Mouse (Mus musculus) embryonic facial prominence, embryonic 12.5 days (tissue): ENCODE results near the gene Ackr4. TPM values are rescaled to one million over a fixed set of nuclear protein-coding genes. Genes with fewer than 3 reads are reported as not detected.

Experiments used
- ATAC-seq: fragments of 200-750 bp; cut with Nextera tagmentation; 2 replicates; pipeline ENCODE4 v1.8.0; 2017; ENCODE audit not compliant: insufficient number of reproducible peaks, insufficient read depth, low FRiP score, low TSS enrichment
- H3K27ac ChIP-seq: fragments of 300-500 bp; sonication (generic); 2 replicates; pipeline ENCODE4 v1.5.1; 2016; ENCODE audit warnings: mild to moderate bottlenecking
- H3K27me3 ChIP-seq: fragments of 300-500 bp; sonication (generic); 2 replicates; pipeline ENCODE4 v1.6.1; 2016; ENCODE audit warnings: mild to moderate bottlenecking, moderate library complexity
- H3K36me3 ChIP-seq: fragments of 300-500 bp; sonication (generic); 2 replicates; pipeline ENCODE4 v1.6.1; 2016; ENCODE audit warnings: mild to moderate bottlenecking
- H3K4me1 ChIP-seq: fragments of 300-500 bp; sonication (generic); 2 replicates; pipeline ENCODE4 v1.6.1; 2016
- H3K4me2 ChIP-seq: fragments of 300-500 bp; sonication (generic); replicated peaks from 2 replicates; pipeline ENCODE4 v1.6.1; 2016; ENCODE audit warnings: mild to moderate bottlenecking, moderate library complexity
- H3K4me3 ChIP-seq: fragments of 300-500 bp; sonication (generic); 2 replicates; pipeline ENCODE4 v1.5.1; 2016; ENCODE audit warnings: mild to moderate bottlenecking
- H3K9ac ChIP-seq: fragments of 300-500 bp; sonication (generic); 2 replicates; pipeline ENCODE4 v1.6.1; 2016; ENCODE audit warnings: mild to moderate bottlenecking, moderate library complexity
- H3K9me3 ChIP-seq: fragments of 300-500 bp; sonication (generic); 2 replicates; pipeline ENCODE4 v1.6.1; 2016; ENCODE audit warnings: mild to moderate bottlenecking, moderate library complexity
- WGBS: fragments of 180-500 bp; shearing (Covaris S2); methylation state at CpG from one replicate; pipeline ENCODE4 v1.1.7; 2016; 5-methylcytosine and 5-hydroxymethylcytosine counted together
- polyA plus RNA-seq: library from polyadenylated mRNA; unstranded; fragments of >200 nt; fragmentation: Nextera tagmentation; extraction: Ambion mirVana; gene quantifications from 2 replicates; pipeline ENCODE4 v1.2.1, GENCODE M21; 2016

Ackr4 gene
- polyA plus RNA-seq, 1 experiment from 2014 or later, result 0.82 TPM

- peaks cover 2% of the 10 kb centered on the region; the same call in 1 of the 2 replicates for H3K9me3 ChIP-seq
- no peak overlapping the region for H3K4me2 ChIP-seq
- 83% methylated on average over 9 of the region's 9 CpGs for WGBS
- no peaks in the 10 kb centered on the region for H3K36me3 ChIP-seq
- no peak overlapping the region for H3K9ac ChIP-seq
- no peak overlapping the region for H3K4me3 ChIP-seq
- ATAC-seq, result no peak
- H3K27ac ChIP-seq, result no peak overlapping the region
- H3K4me1 ChIP-seq, result 0 out of 2 replicates have a peak, but pooled peaks cover 6% of the 10 kb centered on the region
- H3K27me3 ChIP-seq, result no peaks in the 10 kb centered on the region
Measured at GRCm38 (mm10) chr9:104106930-104107329, 19.8 kb downstream of the Ackr4 start.

- Histone ChIP-seq H3K9me3 (no peaks in the 10 kb centered on the region), H3K4me1 (0 out of 2 replicates have a peak, but pooled peaks cover 6% of the 10 kb centered on the region), H3K4me2 (no peak overlapping the region), H3K27ac (no peak overlapping the region), H3K4me3 (no peak overlapping the region), H3K36me3 (no peaks in the 10 kb centered on the region), H3K9ac (no peak overlapping the region), H3K27me3 (no peaks in the 10 kb centered on the region)
- 87% methylated on average over 2 of the region's 2 CpGs for WGBS
- no peak for ATAC-seq
Measured at GRCm38 (mm10) chr9:104104986-104105385, 21.7 kb downstream of the Ackr4 start.

GRCm38 (mm10) chr9:104102901-104103300 lies 23.8 kb downstream of the Ackr4 start:
- WGBS, result 33% methylated on average over 2 of the region's 2 CpGs
- ATAC-seq, result no peak
- no peaks in the 10 kb centered on the region for H3K36me3 ChIP-seq

GRCm38 (mm10) chr9:104102301-104102700 lies 24.4 kb downstream of the Ackr4 start:
- no peaks in the 10 kb centered on the region for H3K36me3 ChIP-seq
- H3K9me3 ChIP-seq, result no peaks in the 10 kb centered on the region
- no peak overlapping the region for H3K4me2 ChIP-seq
- H3K4me1 ChIP-seq, result no peaks in the 10 kb centered on the region
- WGBS, result 29% methylated on average over 6 of the region's 6 CpGs
- H3K27ac ChIP-seq, result no peak overlapping the region
- ATAC-seq, result no peak
- no peaks in the 10 kb centered on the region for H3K27me3 ChIP-seq
- H3K4me3 ChIP-seq, result no peak overlapping the region
- no peak overlapping the region for H3K9ac ChIP-seq

More at GRCm38 (mm10) chr9:104102901-104103300, 23.8 kb downstream of the Ackr4 start:
- H3K4me1 ChIP-seq, result no peaks in the 10 kb centered on the region
- no peaks in the 10 kb centered on the region for H3K27me3 ChIP-seq
- no peak overlapping the region for H3K4me3 ChIP-seq
- no peak overlapping the region for H3K27ac ChIP-seq
- H3K9ac ChIP-seq, result no peak overlapping the region
- H3K9me3 ChIP-seq, result no peaks in the 10 kb centered on the region
- no peak overlapping the region for H3K4me2 ChIP-seq

- Histone ChIP-seq H3K9ac (no peak overlapping the region), H3K27me3 (no peaks in the 10 kb centered on the region), H3K36me3 (no peaks in the 10 kb centered on the region), H3K4me3 (no peak overlapping the region), H3K9me3 (no peaks in the 10 kb centered on the region), H3K4me2 (no peak overlapping the region), H3K4me1 (no peaks in the 10 kb centered on the region), H3K27ac (no peak overlapping the region)
- ATAC-seq, result no peak
- WGBS, result 18% methylated on average over 3 of the region's 3 CpGs
Measured at GRCm38 (mm10) chr9:104101458-104101857, 25.3 kb downstream of the Ackr4 start.

- H3K27me3 ChIP-seq, result no peaks in the 10 kb centered on the region
- H3K4me2 ChIP-seq, result no peak overlapping the region
- no peak overlapping the region for H3K9ac ChIP-seq
- H3K36me3 ChIP-seq, result no peaks in the 10 kb centered on the region
- H3K27ac ChIP-seq, result no peak overlapping the region
- no peak for ATAC-seq
- H3K4me1 ChIP-seq, result no peaks in the 10 kb centered on the region
- H3K9me3 ChIP-seq, result no peaks in the 10 kb centered on the region
- no peak overlapping the region for H3K4me3 ChIP-seq
- 50% methylated on average over 7 of the region's 7 CpGs for WGBS
Measured at GRCm38 (mm10) chr9:104100822-104101221, 25.9 kb downstream of the Ackr4 start.

- Histone ChIP-seq H3K4me3 (no peak overlapping the region), H3K9ac (no peak overlapping the region), H3K27me3 (no peaks in the 10 kb centered on the region), H3K4me2 (no peak overlapping the region), H3K9me3 (no peaks in the 10 kb centered on the region), H3K27ac (no peak overlapping the region), H3K4me1 (no peaks in the 10 kb centered on the region), H3K36me3 (no peaks in the 10 kb centered on the region)
- no peak for ATAC-seq
- 83% methylated on average over 11 of the region's 11 CpGs for WGBS
Measured at GRCm38 (mm10) chr9:104099060-104099459, 27.7 kb downstream of the Ackr4 start.

GRCm38 (mm10) chr9:104098256-104098655 lies 28.5 kb downstream of the Ackr4 start:
- 73% methylated on average over 5 of the region's 5 CpGs for WGBS
- Histone ChIP-seq H3K27me3 (no peaks in the 10 kb centered on the region), H3K4me2 (no peak overlapping the region), H3K36me3 (no peaks in the 10 kb centered on the region), H3K9ac (no peak overlapping the region), H3K4me3 (no peak overlapping the region), H3K4me1 (no peaks in the 10 kb centered on the region), H3K9me3 (no peaks in the 10 kb centered on the region), H3K27ac (no peak overlapping the region)
- ATAC-seq, result no peak

GRCm38 (mm10) chr9:104092945-104093344 lies 33.8 kb downstream of the Ackr4 start:
- Histone ChIP-seq H3K27me3 (no peaks in the 10 kb centered on the region), H3K36me3 (no peaks in the 10 kb centered on the region), H3K4me2 (no peak overlapping the region), H3K4me1 (peaks cover 4% of the 10 kb centered on the region; the same call in 1 of the 2 replicates), H3K9ac (no peak overlapping the region), H3K27ac (no peak overlapping the region), H3K4me3 (no peak overlapping the region), H3K9me3 (no peaks in the 10 kb centered on the region)
- no peak for ATAC-seq
- WGBS, result 94% methylated on average over 5 of the region's 5 CpGs

- no peaks in the 10 kb centered on the region for H3K36me3 ChIP-seq
- H3K4me2 ChIP-seq, result no peak overlapping the region
- H3K27ac ChIP-seq, result no peak overlapping the region
Measured at GRCm38 (mm10) chr9:104088555-104088954, 38.2 kb downstream of the Ackr4 start.

GRCm38 (mm10) chr9:104085730-104086429 lies 40.9 kb downstream of the Ackr4 start:
- Histone ChIP-seq H3K4me2 (no peak overlapping the region), H3K27me3 (no peaks in the 10 kb centered on the region), H3K36me3 (no peaks in the 10 kb centered on the region), H3K27ac (no peak overlapping the region), H3K9ac (no peak overlapping the region), H3K4me3 (no peak overlapping the region), H3K9me3 (no peaks in the 10 kb centered on the region), H3K4me1 (peaks cover 4% of the 10 kb centered on the region; the same call in 1 of the 2 replicates)
- ATAC-seq, result no peak
- WGBS, result 60% methylated on average over 4 of the region's 4 CpGs

More at GRCm38 (mm10) chr9:104088555-104088954, 38.2 kb downstream of the Ackr4 start:
- WGBS, result 69% methylated on average over 8 of the region's 8 CpGs
- Histone ChIP-seq H3K4me3 (no peak overlapping the region), H3K4me1 (peaks cover 4% of the 10 kb centered on the region; the same call in 1 of the 2 replicates), H3K9ac (no peak overlapping the region), H3K27me3 (no peaks in the 10 kb centered on the region), H3K9me3 (no peaks in the 10 kb centered on the region)
- no peak for ATAC-seq

- no peaks in the 10 kb centered on the region for H3K36me3 ChIP-seq
- no peak overlapping the region for H3K9ac ChIP-seq
- H3K27me3 ChIP-seq, result no peaks in the 10 kb centered on the region
- no peak for ATAC-seq
- H3K4me3 ChIP-seq, result no peak overlapping the region
- H3K4me1 ChIP-seq, result no peaks in the 10 kb centered on the region
- WGBS, result 76% methylated on average over 3 of the region's 3 CpGs
- H3K4me2 ChIP-seq, result no peak overlapping the region
- no peaks in the 10 kb centered on the region for H3K9me3 ChIP-seq
- H3K27ac ChIP-seq, result no peak overlapping the region
Measured at GRCm38 (mm10) chr9:104080038-104080437, 46.7 kb downstream of the Ackr4 start.
